Mouse (Mus musculus) liver, embryonic 14.5 days (tissue): ENCODE measurements around the gene Carm1.

Source experiments
- CTCF ChIP-seq: IDR thresholded peaks from 2 replicates; pipeline ENCODE4 v1.5.1; 2016; ENCODE audit warnings: antibody characterized with exemption, low read depth, control low read depth
- EP300 ChIP-seq: IDR thresholded peaks from 2 replicates; pipeline ENCODE4 v1.6.1; 2016; ENCODE audit warnings: antibody characterized with exemption, low read depth

- TF ChIP-seq EP300: no peak
- TF ChIP-seq CTCF: no peak
Measured at GRCm38 (mm10) chr9:21617066-21617465, 70.4 kb downstream of the Carm1 start.
